ENCODE assay signal across 24 mouse cellular contexts in genomic region chr13:38574668-38575067, GRCm38 (mm10). TPM values are rescaled to one million over a fixed set of nuclear protein-coding genes. Genes with fewer than 3 reads are reported as not detected.
DNase-seq lines count a peak whose midpoint lies in the region; ATAC-seq and TF ChIP-seq lines count a peak whose summit lies in the region.
"Had no signal": no experiment of that assay in that cellular context is flagged by ENCODE, and none has a peak within 500 bp of the region (broad histone marks: within the 10 kb centered on the region; RNA-seq: fewer than 3 reads in every experiment).

No protein-coding gene starts in this region.

- H3K9me3 ChIP-seq in forebrain, postnatal 0 days (ENCODE audit: low read length), result no peaks in the 10 kb centered on the region
- no peaks in the 10 kb centered on the region for H3K9me3 ChIP-seq in forebrain, embryonic 12.5 days
- no peaks in the 10 kb centered on the region for H3K9me3 ChIP-seq in limb, embryonic 10.5 days (replicated peaks)
- H3K9me3 ChIP-seq: embryonic facial prominence, embryonic 10.5 days; G1E; heart, embryonic 15.5 days had no signal

- no peak for ATAC-seq in forebrain, postnatal 0 days
- ATAC-seq in forebrain, embryonic 12.5 days (ENCODE audit: low FRiP score), result no peak
- ATAC-seq: activated CD4-positive, CD25-positive, alpha-beta regulatory T cell, adult 4 months; CD4-positive, CD25-positive, alpha-beta regulatory T cell, adult 4 months; forebrain, embryonic 14.5 days; hindbrain, embryonic 16.5 days; Patski had no signal

- no peak overlapping the region for H3K4me2 ChIP-seq in forebrain, postnatal 0 days (ENCODE audit: low read depth)
- H3K4me2 ChIP-seq in forebrain, embryonic 12.5 days, result no peak overlapping the region
- H3K4me2 ChIP-seq: heart, embryonic 11.5 days; heart, embryonic 15.5 days had no signal

- no peak overlapping the region for H3K27ac ChIP-seq in forebrain, postnatal 0 days (ENCODE audit: low read depth, low read length)
- no peak overlapping the region for H3K27ac ChIP-seq in forebrain, embryonic 12.5 days
- H3K27ac ChIP-seq in layer of hippocampus, adult 2 months, result no peak overlapping the region
- H3K27ac ChIP-seq in limb, embryonic 10.5 days, result no peak overlapping the region
- H3K27ac ChIP-seq: embryonic facial prominence, embryonic 10.5 days; heart, embryonic 15.5 days had no signal

- no peaks in the 10 kb centered on the region for H3K27me3 ChIP-seq in forebrain, postnatal 0 days (ENCODE audit: insufficient read depth, low read length)
- H3K27me3 ChIP-seq in forebrain, embryonic 12.5 days, result 0 out of 2 replicates have a peak, but pooled peaks cover 3% of the 10 kb centered on the region
- H3K27me3 ChIP-seq in limb, embryonic 10.5 days (ENCODE audit: low read depth, poor library complexity, severe bottlenecking), result no peaks in the 10 kb centered on the region
- H3K27me3 ChIP-seq: heart, embryonic 15.5 days; Patski had no signal

- no peak overlapping the region for H3K9ac ChIP-seq in forebrain, postnatal 0 days
- no peak overlapping the region for H3K9ac ChIP-seq in forebrain, embryonic 12.5 days
- H3K9ac ChIP-seq: heart, embryonic 15.5 days had no signal

- TF ChIP-seq CTCF in forebrain, postnatal 0 days (IDR thresholded peaks at IDR 0.05; ENCODE audit: low read depth), result no peak
- no peak for TF ChIP-seq CTCF in layer of hippocampus, adult 2 months (conservative IDR thresholded peaks at IDR 0.05)

- DNase-seq in forebrain, postnatal 0 days, result peak; percentile 6
- peak; percentile 55 to 62 for DNase-seq in layer of hippocampus, adult 2 months (ENCODE audit: low spot score in 2 of 2)
- peak; percentile 40 to 50 for DNase-seq in layer of hippocampus, postnatal 10 days (ENCODE audit: low spot score in 2 of 2)
- peak; percentile 17 for DNase-seq in limb, embryonic 10.5 days (ENCODE audit: low spot score)
- DNase-seq in left cerebral cortex, adult 8-10 months (ENCODE audit: low spot score in 2 of 2), result no peak
- no peak for DNase-seq in adrenal gland, adult (ENCODE audit: inconsistent age in 2 of 2, low spot score in 1 of 2)
- no peak for DNase-seq in MN1 (ENCODE audit: low spot score)
- DNase-seq: adrenal gland, adult 2 months; adrenal gland, postnatal 25 days; B cell, adult 2 months; cerebellum, adult 2 months; cerebellum, postnatal 10 days; gastrocnemius, postnatal 36 days; heart, postnatal 14 days had no signal

- no peak overlapping the region for H3K4me3 ChIP-seq in forebrain, postnatal 0 days (ENCODE audit: low read depth, low read length)
- no peak overlapping the region for H3K4me3 ChIP-seq in forebrain, embryonic 12.5 days (replicated peaks)
- H3K4me3 ChIP-seq in layer of hippocampus, adult 2 months, result no peak overlapping the region
- no peak overlapping the region for H3K4me3 ChIP-seq in limb, embryonic 10.5 days
- H3K4me3 ChIP-seq: embryonic facial prominence, embryonic 10.5 days; heart, embryonic 15.5 days had no signal

- WGBS in forebrain, postnatal 0 days, result 61% methylated on average over 3 of the region's 3 CpGs
- 83% methylated on average over 3 of the region's 3 CpGs for WGBS in forebrain, embryonic 12.5 days
- WGBS in limb, embryonic 10.5 days, result 87% methylated on average over 3 of the region's 3 CpGs

- H3K4me1 ChIP-seq in forebrain, postnatal 0 days (ENCODE audit: insufficient read depth), result no peaks in the 10 kb centered on the region
- no peaks in the 10 kb centered on the region for H3K4me1 ChIP-seq in forebrain, embryonic 12.5 days
- H3K4me1 ChIP-seq in limb, embryonic 10.5 days, result no peaks in the 10 kb centered on the region
- H3K4me1 ChIP-seq: embryonic facial prominence, embryonic 10.5 days had no signal

- H3K36me3 ChIP-seq in forebrain, postnatal 0 days (ENCODE audit: insufficient read depth), result no peaks in the 10 kb centered on the region
- H3K36me3 ChIP-seq in forebrain, embryonic 12.5 days (replicated peaks), result no peaks in the 10 kb centered on the region
- no peaks in the 10 kb centered on the region for H3K36me3 ChIP-seq in limb, embryonic 10.5 days
- H3K36me3 ChIP-seq: embryonic facial prominence, embryonic 10.5 days; G1E; heart, embryonic 15.5 days had no signal

RNA-seq across cellular contexts. Expression of gene Txndc5, which starts 46.0 kb away (rescaled TPM):
- total RNA-seq in forebrain, postnatal 0 days (2014; rRNA removed), result 58.6 and 75.0 TPM in 2 replicates
- 63.8 and 70.4 TPM in 2 replicates for polyA plus RNA-seq in forebrain, postnatal 0 days (2015; fragmentation: Nextera tagmentation; extraction: Ambion mirVana)
- polyA plus RNA-seq in forebrain, embryonic 12.5 days (2016; fragmentation: Nextera tagmentation; extraction: Ambion mirVana), result 95.5 and 99.0 TPM in 2 replicates
- 10 to 100 TPM; 44.6 to 47.5 TPM for total RNA-seq in layer of hippocampus, adult 2 months (2021)
- total RNA-seq in layer of hippocampus, postnatal 10 days (2021), result 10 to 100 TPM; 48.5 to 53.3 TPM
- polyA plus RNA-seq in limb, embryonic 10.5 days (2016; fragmentation: Nextera tagmentation; extraction: Ambion mirVana), result 188 TPM in 2 replicates
- total RNA-seq in left cerebral cortex, adult 8-10 months (2022), result 10 to 100 TPM; 54.9 to 60.8 (median 58.6) TPM

Comparison
In these comparisons a context has a peak if more than half of its experiments do, and no peak if none do; other contexts are left out.
1. DNase-seq: peak in forebrain, postnatal 0 days (single experiment), layer of hippocampus, adult 2 months (2 of 2), layer of hippocampus, postnatal 10 days (2 of 2) and limb, embryonic 10.5 days (single experiment); none in left cerebral cortex, adult 8-10 months (0 of 2), adrenal gland, adult (0 of 2) and MN1 (single experiment).